Mouse (Mus musculus): ENCODE measurements around the gene Gpsm3.

GRCm38 (mm10) chr17:34635671-34636070, 46.1 kb downstream of the Gpsm3 start:
- no peak for TF ChIP-seq CTCF (IDR thresholded peaks at IDR 0.05; ENCODE audit: control insufficient read depth, insufficient read depth, insufficient replicate concordance, low read depth, low read length)
- no peak for TF ChIP-seq POLR2A (IDR thresholded peaks at IDR 0.05; ENCODE audit: control insufficient read depth, low read depth, low read length)
